Mouse (Mus musculus) ES-Bruce4 (cell line): ENCODE data around the gene Cct2.

Experiments
- CTCF ChIP-seq: IDR thresholded peaks from one replicate; pipeline ENCODE4 v1.8.1; 2011; ENCODE audit warnings: low read depth, low read length
- POLR2A ChIP-seq: IDR thresholded peaks from one replicate; pipeline ENCODE4 v1.8.1; 2011; ENCODE audit warnings: low read length; ENCODE audit not compliant: insufficient read depth

- TF ChIP-seq POLR2A (no peak), CTCF (no peak)
These were observed 462 bp upstream of the Cct2 start for GRCm38 (mm10) chr10:117064076-117064475.
